Mouse (Mus musculus): ENCODE data around the gene Snx29. TPM values are rescaled to one million over a fixed set of nuclear protein-coding genes. Genes with fewer than 3 reads are reported as not detected.
A peak's percentile ranks its signal among the peaks of the same experiment; 100 is the strongest.

Snx29 gene
- total and polyA plus RNA-seq, 3 experiments, result 6.5 to 19.4 (median 16.8) TPM

- DNase-seq, result peak; percentile 47
These were observed 316.0 kb downstream of the Snx29 start for GRCm38 (mm10) chr16:11638739-11639138.

- no peak for DNase-seq
These were observed 317.2 kb downstream of the Snx29 start for GRCm38 (mm10) chr16:11639936-11640335.

GRCm38 (mm10) chr16:11643603-11644002 is 320.9 kb downstream of the Snx29 start:
- no peak for DNase-seq

- no peak for DNase-seq
These were observed 321.7 kb downstream of the Snx29 start for GRCm38 (mm10) chr16:11644399-11644798.

- no peak for DNase-seq
These were observed 323.0 kb downstream of the Snx29 start for GRCm38 (mm10) chr16:11645668-11646067.

GRCm38 (mm10) chr16:11646745-11647289 is 324.1 kb downstream of the Snx29 start:
- no peak for DNase-seq

GRCm38 (mm10) chr16:11648169-11648688 is 325.5 kb downstream of the Snx29 start:
- DNase-seq, result no peak

- no peak for DNase-seq
These were observed 330.1 kb downstream of the Snx29 start for GRCm38 (mm10) chr16:11652686-11653366.

- no peak for DNase-seq
These were observed 333.2 kb downstream of the Snx29 start for GRCm38 (mm10) chr16:11655893-11656292.

GRCm38 (mm10) chr16:11657111-11657510 is 334.4 kb downstream of the Snx29 start:
- DNase-seq, result no peak

- no peak for DNase-seq
These were observed 336.5 kb downstream of the Snx29 start for GRCm38 (mm10) chr16:11659111-11659720.

GRCm38 (mm10) chr16:11664896-11665705 is 342.4 kb downstream of the Snx29 start:
- DNase-seq, result peak; percentile 82

GRCm38 (mm10) chr16:11665869-11666268 is 343.2 kb downstream of the Snx29 start:
- DNase-seq, result peak; percentile 80

GRCm38 (mm10) chr16:11668375-11668774 is 345.7 kb downstream of the Snx29 start:
- DNase-seq, result no peak

- DNase-seq, result no peak
These were observed 346.2 kb downstream of the Snx29 start for GRCm38 (mm10) chr16:11668878-11669277.

- no peak for DNase-seq
These were observed 347.7 kb downstream of the Snx29 start for GRCm38 (mm10) chr16:11670251-11670970.

- peak; percentile 51 for DNase-seq
These were observed 348.2 kb downstream of the Snx29 start for GRCm38 (mm10) chr16:11670971-11671310.

- DNase-seq, result no peak
These were observed 353.3 kb downstream of the Snx29 start for GRCm38 (mm10) chr16:11676006-11676405.

GRCm38 (mm10) chr16:11685264-11685663 is 362.6 kb downstream of the Snx29 start:
- DNase-seq, result no peak

- DNase-seq, result no peak
These were observed 363.1 kb downstream of the Snx29 start for GRCm38 (mm10) chr16:11685735-11686340.

GRCm38 (mm10) chr16:11687836-11688235 is 365.1 kb downstream of the Snx29 start:
- no peak for DNase-seq

Data from adrenal gland, adult 2 months (tissue).